Mouse (Mus musculus) adrenal gland, adult 8-10 months (tissue): ENCODE results near the gene P2rx3. TPM values are rescaled to one million over a fixed set of nuclear protein-coding genes. Genes with fewer than 3 reads are reported as not detected.

ENCODE experiments used
- DNase-seq: peaks from one replicate; pipeline ENCODE4 v3.0.0; 2022
- total RNA-seq, 4 experiments: library from RNA; stranded (reverse); gene quantifications; 2 replicates each; pipeline ENCODE4 v1.2.4; 2022

P2rx3 gene
- 1 to 10 TPM in 3 of 4 experiments, under 1 TPM in 1; 0.83 to 1.8 (median 1.3) TPM for total RNA-seq

GRCm38 (mm10) chr2:85037047-85038026 lies at the start of gene P2rx3, which contains the start of gene Ssrp1:
TSS of gene P2rx3 (minus strand) at chr2:85037462.
TSS of gene Ssrp1 (plus strand) at chr2:85037234.
- DNase-seq: peak; percentile 84

GRCm38 (mm10) chr2:85073751-85074150 lies 36.5 kb upstream of the P2rx3 start:
- no peak for DNase-seq

GRCm38 (mm10) chr2:85071921-85072320 lies 34.7 kb upstream of the P2rx3 start:
- DNase-seq: no peak

GRCm38 (mm10) chr2:85070086-85070485 lies 32.8 kb upstream of the P2rx3 start:
- no peak for DNase-seq

- DNase-seq: no peak
Observed at GRCm38 (mm10) chr2:85068626-85069025, 31.4 kb upstream of the P2rx3 start.

GRCm38 (mm10) chr2:85067903-85068625 lies 30.8 kb upstream of the P2rx3 start:
- no peak for DNase-seq

GRCm38 (mm10) chr2:85066937-85067336 lies 29.7 kb upstream of the P2rx3 start:
- no peak for DNase-seq

- no peak for DNase-seq
Observed at GRCm38 (mm10) chr2:85065141-85065875, 28.0 kb upstream of the P2rx3 start.

GRCm38 (mm10) chr2:85061107-85061541 lies 23.9 kb upstream of the P2rx3 start:
- DNase-seq: peak; percentile 56

- DNase-seq: peak; percentile 87
Observed at GRCm38 (mm10) chr2:85060591-85061060, 23.4 kb upstream of the P2rx3 start.

GRCm38 (mm10) chr2:85059677-85060076 lies 22.4 kb upstream of the P2rx3 start:
- DNase-seq: no peak

- no peak for DNase-seq
Observed at GRCm38 (mm10) chr2:85056711-85057110, 19.4 kb upstream of the P2rx3 start.

GRCm38 (mm10) chr2:85053192-85053816 lies 16.0 kb upstream of the P2rx3 start:
- DNase-seq: no peak

GRCm38 (mm10) chr2:85050746-85051145 lies 13.5 kb upstream of the P2rx3 start:
- peak; percentile 42 for DNase-seq

GRCm38 (mm10) chr2:85050001-85050634 lies 12.9 kb upstream of the P2rx3 start:
- peak; percentile 78 for DNase-seq

- DNase-seq: no peak
Observed at GRCm38 (mm10) chr2:85049277-85049676, 12.0 kb upstream of the P2rx3 start.

GRCm38 (mm10) chr2:85048168-85048751 lies 11.0 kb upstream of the P2rx3 start:
- peak; percentile 68 for DNase-seq

- peak; percentile 99 for DNase-seq
Observed at GRCm38 (mm10) chr2:85047596-85048167, 10.4 kb upstream of the P2rx3 start, which contains the start of gene Tnks1bp1. TSS of gene Tnks1bp1 (plus strand) at chr2:85048022.

GRCm38 (mm10) chr2:85047081-85047480 lies 9.8 kb upstream of the P2rx3 start:
- DNase-seq: no peak

- DNase-seq: no peak
Observed at GRCm38 (mm10) chr2:85046222-85046621, 9.0 kb upstream of the P2rx3 start.
